Mouse (Mus musculus) C2C12 (cell line): ENCODE measurements around the gene Tmem109. TPM values are rescaled to one million over a fixed set of nuclear protein-coding genes. Genes with fewer than 3 reads are reported as not detected.
A peak's percentile ranks its signal among the peaks of the same experiment; 100 is the strongest.

Experiments
- H3K27me3 ChIP-seq: one replicate; pipeline ENCODE4 v1.6.1; 2011; ENCODE audit not compliant: control insufficient read depth, insufficient read depth, insufficient read length
- H3K36me3 ChIP-seq: one replicate; pipeline ENCODE4 v1.6.1; 2011; ENCODE audit not compliant: control insufficient read depth, insufficient read depth
- H3K4me3 ChIP-seq: one replicate; pipeline ENCODE4 v1.5.1; 2011; ENCODE audit warnings: mild to moderate bottlenecking, control low read depth; ENCODE audit not compliant: poor library complexity, insufficient read depth, severe bottlenecking
- H3K79me2 ChIP-seq: one replicate; pipeline ENCODE4 v1.6.1; 2011; ENCODE audit not compliant: control insufficient read depth, insufficient read depth
- H3K79me3 ChIP-seq: one replicate; pipeline ENCODE4 v1.6.1; 2011; ENCODE audit warnings: low read depth, control low read depth
- H3ac ChIP-seq: one replicate; pipeline ENCODE3; 2011; ENCODE audit warnings: low read depth; ENCODE audit not compliant: control insufficient read depth, insufficient read length
- CEBPB ChIP-seq: IDR thresholded peaks from one replicate; pipeline ENCODE4 v1.6.1; 2011; ENCODE audit warnings: low read depth, mild to moderate bottlenecking, control low read depth, moderate library complexity
- CTCF ChIP-seq: IDR thresholded peaks from one replicate; pipeline ENCODE4 v1.5.1; 2011; ENCODE audit not compliant: control insufficient read depth, insufficient read depth, insufficient read length
- FOSL1 ChIP-seq: IDR thresholded peaks from one replicate; pipeline ENCODE4 v1.8.0; 2011; ENCODE audit warnings: mild to moderate bottlenecking, low read length; ENCODE audit not compliant: poor library complexity, insufficient read depth, severe bottlenecking
- MAX ChIP-seq: IDR thresholded peaks from one replicate; pipeline ENCODE4 v1.6.1; 2011; ENCODE audit warnings: mild to moderate bottlenecking, control low read depth
- MYOD1 ChIP-seq: IDR thresholded peaks from one replicate; pipeline ENCODE4 v1.6.1; 2011; ENCODE audit warnings: low read depth; ENCODE audit not compliant: control insufficient read depth, insufficient read length
- MYOG ChIP-seq: IDR thresholded peaks from one replicate; pipeline ENCODE4 v1.6.1; 2011; ENCODE audit not compliant: control insufficient read depth, insufficient read length; ENCODE audit errors: extremely low read depth
- USF1 ChIP-seq: IDR thresholded peaks from one replicate; pipeline ENCODE4 v1.6.1; 2011; ENCODE audit warnings: low read depth, mild to moderate bottlenecking, control low read depth, moderate library complexity
- long read RNA-seq, 2 experiments: library from polyadenylated mRNA; unstranded; transcript quantifications; one replicate each; pipeline ENCODE4 v2.0.0; 2019 to 2020
- polyA plus RNA-seq: library from polyadenylated mRNA; unstranded; fragments of >200 nt; fragmentation: generic; extraction: Trizol; gene quantifications from one replicate; pipeline ENCODE4 v1.2.1, GENCODE M21; 2012; ENCODE audit warnings: missing spikeins

Tmem109 gene
- 141 TPM for polyA plus RNA-seq
- long read RNA-seq, experiment 1, transcript Tmem109-201 (4 exons, 2,188 nt): major isoform, 105 of 134 reads
- long read RNA-seq, experiment 1, transcript Tmem109-205 (3 exons, 615 nt): minor isoform, 6 of 134 reads
- long read RNA-seq, experiment 1, partial matches to known transcripts: 0 of 134 reads
- long read RNA-seq, experiment 1, other reads (novel, unspliced or antisense): 23 of 134 reads
- long read RNA-seq, experiment 2, transcript Tmem109-201 (4 exons, 2,188 nt): major isoform, 600 of 625 reads
- long read RNA-seq, experiment 2, transcript Tmem109-205 (3 exons, 615 nt): minor isoform, 8 of 625 reads
- long read RNA-seq, experiment 2, partial matches to known transcripts: 0 of 625 reads
- long read RNA-seq, experiment 2, other reads (novel, unspliced or antisense): 14 of 625 reads

DNA sequence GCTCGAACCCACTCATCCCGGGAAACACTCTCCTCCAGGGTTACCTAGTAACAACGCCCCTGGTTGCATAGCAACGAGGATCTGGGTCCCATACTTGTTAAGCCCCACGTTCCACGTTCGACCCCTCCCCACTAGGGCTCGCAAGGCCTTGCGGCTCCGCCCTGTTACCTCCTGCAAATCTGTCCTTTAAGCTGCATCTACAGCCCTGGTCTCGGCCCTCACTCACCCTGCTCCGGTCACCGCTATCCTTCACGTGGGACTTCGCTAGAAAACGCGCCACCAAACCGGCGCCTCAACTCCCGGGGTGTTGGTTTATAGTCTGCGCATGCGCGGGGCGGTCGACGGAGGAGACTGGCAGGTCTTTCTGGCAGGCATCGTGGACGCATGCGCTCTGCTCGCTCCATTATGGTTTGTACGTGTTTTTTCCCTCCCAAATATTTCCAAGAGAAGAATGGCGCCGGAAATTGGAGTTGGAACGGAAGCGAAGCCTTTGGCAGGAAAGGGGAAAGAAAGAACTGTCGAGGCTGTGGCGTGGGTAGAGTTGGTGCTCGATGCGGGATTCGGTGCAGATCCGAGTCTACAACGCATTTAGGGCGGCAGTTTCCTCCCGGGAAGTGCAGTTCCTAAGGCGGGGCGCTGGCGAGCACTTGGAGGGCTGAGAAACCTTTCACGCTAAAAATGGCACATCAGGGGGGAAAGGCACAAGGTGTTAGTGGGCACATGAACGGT lies at the start of gene Tmem109:
Gene Tmem109, minus strand, starts transcription at position 576 of the 729 bp plus-strand sequence.
- H3K79me3 ChIP-seq: peaks cover 42% of the 10 kb centered on the region

DNA sequence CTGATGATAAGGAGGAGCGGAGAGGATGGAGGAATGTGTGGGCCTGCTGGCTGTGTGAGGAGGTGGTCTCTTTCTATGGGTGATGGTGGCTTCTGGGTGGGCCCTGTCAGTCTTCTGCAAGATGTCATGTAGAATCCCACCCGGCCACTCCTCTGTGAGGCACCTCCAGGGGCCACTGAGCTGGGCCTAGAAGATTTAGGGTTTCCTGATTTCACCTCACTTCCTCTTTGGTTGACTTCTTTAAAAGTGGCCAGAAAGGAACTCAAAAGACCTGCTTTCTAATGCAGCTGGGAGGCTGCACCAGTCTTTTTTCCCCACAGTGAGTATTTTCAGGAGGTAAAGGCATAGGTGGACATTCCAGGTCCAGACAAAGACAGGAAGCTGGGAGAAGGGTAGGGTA lies 48.8 kb upstream of the Tmem109 start:
- Histone ChIP-seq H3K27me3 (no peaks in the 10 kb centered on the region), H3K79me2 (no peaks in the 10 kb centered on the region), H3K36me3 (no peaks in the 10 kb centered on the region), H3K79me3 (no peaks in the 10 kb centered on the region), H3K4me3 (no peak overlapping the region), H3ac (no peak overlapping the region)
- TF ChIP-seq USF1: no peak
- TF ChIP-seq CTCF: no peak
- no peak for TF ChIP-seq MYOG
- no peak for TF ChIP-seq FOSL1
- TF ChIP-seq CEBPB: no peak
- no peak for TF ChIP-seq MYOD1
- TF ChIP-seq MAX: no peak

More for the DNA sequence above, at the start of gene Tmem109:
- Histone ChIP-seq H3K27me3 (no peaks in the 10 kb centered on the region), H3K36me3 (peaks cover 16% of the 10 kb centered on the region), H3ac (peak within 1 kb of the TSS; percentile 78), H3K79me2 (peaks cover 50% of the 10 kb centered on the region), H3K4me3 (peak within 1 kb of the TSS; percentile 72)
- TF ChIP-seq MYOG (no peak), MYOD1 (no peak), MAX (peak; percentile 83), CEBPB (no peak), CTCF (peak; percentile 20), USF1 (no peak), FOSL1 (no peak)

DNA sequence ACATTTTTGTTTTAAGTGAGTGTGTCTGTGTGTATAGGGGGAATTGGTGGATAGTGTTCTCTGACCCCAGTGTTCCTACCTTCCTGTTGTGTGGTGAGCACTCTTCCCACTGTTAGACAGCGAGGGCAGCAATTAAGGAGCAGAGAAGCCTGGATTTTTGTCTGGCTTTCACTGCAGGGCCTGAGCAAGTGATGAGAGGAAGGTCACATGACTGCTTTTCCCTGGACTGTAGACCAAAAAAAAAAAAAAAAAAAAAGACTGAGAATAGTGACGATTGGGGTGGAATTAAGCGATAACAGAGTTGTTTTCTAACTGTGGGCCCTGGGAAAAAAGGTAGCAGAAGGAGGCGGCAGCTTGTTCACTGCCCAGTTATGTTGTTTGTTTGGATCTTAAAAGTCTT lies 44.9 kb upstream of the Tmem109 start:
- TF ChIP-seq USF1 (peak; percentile 76), CTCF (no peak)
- Histone ChIP-seq H3K4me3 (no peak overlapping the region), H3K36me3 (no peaks in the 10 kb centered on the region)

DNA sequence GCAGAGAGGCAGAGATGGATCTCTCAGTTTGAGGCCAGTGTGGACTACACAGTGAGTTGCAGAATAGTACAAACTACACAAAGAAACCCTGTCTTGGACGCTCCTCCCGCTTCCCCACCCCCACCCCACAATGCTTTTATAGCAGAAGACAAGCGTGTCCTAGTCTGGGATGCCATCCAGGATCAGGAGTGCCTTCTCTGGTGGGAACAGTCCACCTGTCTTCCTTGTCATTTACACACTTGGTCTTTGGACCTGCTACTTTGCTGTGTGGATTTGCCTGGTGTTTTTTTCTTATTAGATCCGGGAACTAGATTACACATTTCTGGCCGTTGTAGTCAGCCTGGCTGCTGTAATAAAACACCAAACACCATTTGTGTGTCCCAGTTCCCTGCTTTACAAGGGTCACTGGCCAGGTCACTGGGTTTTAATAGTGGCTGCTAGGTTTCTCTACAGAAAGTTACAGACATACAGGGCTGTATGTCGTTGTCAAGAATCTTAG lies 44.4 kb upstream of the Tmem109 start:
- Histone ChIP-seq H3K4me3 (no peak overlapping the region), H3K36me3 (no peaks in the 10 kb centered on the region)
- TF ChIP-seq CEBPB (no peak), CTCF (no peak), USF1 (no peak), MAX (no peak), FOSL1 (no peak), MYOD1 (no peak), MYOG (no peak)

More for the DNA sequence above, 44.9 kb upstream of the Tmem109 start:
- Histone ChIP-seq H3K79me2 (no peaks in the 10 kb centered on the region), H3K27me3 (no peaks in the 10 kb centered on the region), H3ac (no peak overlapping the region), H3K79me3 (no peaks in the 10 kb centered on the region)

DNA sequence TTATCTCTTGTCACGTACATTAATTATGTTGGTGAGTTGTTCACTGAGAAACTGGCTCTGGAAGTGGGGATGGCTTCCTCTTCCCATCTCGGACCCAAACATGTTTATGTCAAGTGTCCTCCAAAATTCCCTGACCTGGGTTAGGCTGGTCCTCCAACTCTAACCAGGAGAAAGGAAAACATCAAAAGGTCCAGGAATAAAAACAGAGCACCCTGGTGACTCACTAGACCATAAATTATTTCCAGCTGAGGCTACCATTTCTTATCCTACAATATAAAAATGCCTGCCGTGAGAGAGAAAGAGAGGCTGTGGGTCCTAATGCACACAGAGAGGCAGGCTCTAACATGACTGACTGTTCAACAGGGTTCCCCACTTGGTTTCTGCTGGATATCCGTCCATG lies 42.4 kb upstream of the Tmem109 start:
- no peaks in the 10 kb centered on the region for H3K79me3 ChIP-seq
- no peak overlapping the region for H3K4me3 ChIP-seq
- no peaks in the 10 kb centered on the region for H3K36me3 ChIP-seq
- H3ac ChIP-seq: no peak overlapping the region
- H3K27me3 ChIP-seq: no peaks in the 10 kb centered on the region
- no peak for TF ChIP-seq CEBPB
- TF ChIP-seq FOSL1: no peak
- no peak for TF ChIP-seq USF1
- TF ChIP-seq MAX: no peak
- TF ChIP-seq CTCF: no peak
- no peak for TF ChIP-seq MYOD1
- no peak for TF ChIP-seq MYOG
- no peaks in the 10 kb centered on the region for H3K79me2 ChIP-seq

More for the DNA sequence above, 44.4 kb upstream of the Tmem109 start:
- H3K79me3 ChIP-seq: no peaks in the 10 kb centered on the region
- H3K27me3 ChIP-seq: no peaks in the 10 kb centered on the region
- no peak overlapping the region for H3ac ChIP-seq
- H3K79me2 ChIP-seq: no peaks in the 10 kb centered on the region

DNA sequence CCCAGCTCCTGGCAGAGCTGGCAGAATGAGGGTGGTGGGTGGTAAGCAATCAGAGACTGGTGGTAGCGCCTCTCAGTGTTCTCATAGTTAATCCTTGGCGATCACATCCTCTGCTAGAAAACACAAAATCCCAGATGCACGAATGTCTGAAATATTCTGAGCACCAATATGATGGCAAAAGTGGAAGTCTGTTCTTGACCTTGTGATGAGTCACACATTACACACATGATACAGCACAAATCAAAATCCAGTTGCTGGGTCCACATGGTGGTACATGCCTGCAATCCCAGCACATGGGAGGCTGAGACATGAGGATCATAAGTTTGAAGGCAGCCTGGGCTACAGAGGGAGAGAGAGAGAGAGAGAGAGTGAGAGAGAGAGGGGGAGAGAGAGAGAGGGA lies 39.3 kb upstream of the Tmem109 start:
- H3K79me3 ChIP-seq: no peaks in the 10 kb centered on the region
- H3K4me3 ChIP-seq: no peak overlapping the region
- H3ac ChIP-seq: no peak overlapping the region
- no peaks in the 10 kb centered on the region for H3K79me2 ChIP-seq
- H3K27me3 ChIP-seq: peaks cover 21% of the 10 kb centered on the region
- no peaks in the 10 kb centered on the region for H3K36me3 ChIP-seq
- no peak for TF ChIP-seq CTCF
- TF ChIP-seq CEBPB: no peak
- no peak for TF ChIP-seq MAX
- TF ChIP-seq MYOD1: no peak
- no peak for TF ChIP-seq MYOG
- no peak for TF ChIP-seq FOSL1
- no peak for TF ChIP-seq USF1
